Mouse (Mus musculus): ENCODE measurements around the gene Slc35a2. TPM values are rescaled to one million over a fixed set of nuclear protein-coding genes. Genes with fewer than 3 reads are reported as not detected.

Gene Slc35a2
- polyA plus RNA-seq, 1 experiment from 2014 or later: 10.9 TPM

Other genes with a start within 250 kb of the Slc35a2 start
- 12.3 and 12.6 TPM in 2 replicates for gene Syp, start 245.6 kb upstream of the Slc35a2 start, polyA plus RNA-seq (2014; fragmentation: Nextera tagmentation; extraction: Ambion mirVana)
- gene Prickle3, start 226.8 kb upstream of the Slc35a2 start, polyA plus RNA-seq (2014; fragmentation: Nextera tagmentation; extraction: Ambion mirVana): 2.6 and 2.9 TPM in 2 replicates
- gene Plp2, start 212.6 kb upstream of the Slc35a2 start, polyA plus RNA-seq (2014; fragmentation: Nextera tagmentation; extraction: Ambion mirVana): 54.0 and 64.5 TPM in 2 replicates
- gene Magix, start 202.8 kb upstream of the Slc35a2 start, polyA plus RNA-seq (2014; fragmentation: Nextera tagmentation; extraction: Ambion mirVana): 0.47 TPM in 1 of 2 replicates, not detected in the other
- 44.6 and 47.0 TPM in 2 replicates for gene Gpkow, start 186.9 kb upstream of the Slc35a2 start, polyA plus RNA-seq (2014; fragmentation: Nextera tagmentation; extraction: Ambion mirVana)
- gene Wdr45, start 169.7 kb upstream of the Slc35a2 start, polyA plus RNA-seq (2014; fragmentation: Nextera tagmentation; extraction: Ambion mirVana): 14.2 and 17.2 TPM in 2 replicates
- 0.55 TPM in 1 of 2 replicates, not detected in the other for gene Gm45208, start 161.8 kb upstream of the Slc35a2 start, polyA plus RNA-seq (2014; fragmentation: Nextera tagmentation; extraction: Ambion mirVana)
- 88.7 and 94.0 TPM in 2 replicates for gene Praf2, start 155.6 kb upstream of the Slc35a2 start, polyA plus RNA-seq (2014; fragmentation: Nextera tagmentation; extraction: Ambion mirVana)
- 22.8 and 27.8 TPM in 2 replicates for gene Ccdc120, start 133.1 kb upstream of the Slc35a2 start, polyA plus RNA-seq (2014; fragmentation: Nextera tagmentation; extraction: Ambion mirVana)
- gene Tfe3, start 121.5 kb upstream of the Slc35a2 start, polyA plus RNA-seq (2014; fragmentation: Nextera tagmentation; extraction: Ambion mirVana): 23.6 and 24.8 TPM in 2 replicates
- 56.2 and 57.2 TPM in 2 replicates for gene Gripap1, start 94.3 kb upstream of the Slc35a2 start, polyA plus RNA-seq (2014; fragmentation: Nextera tagmentation; extraction: Ambion mirVana)
- gene Kcnd1, start 61.7 kb upstream of the Slc35a2 start, polyA plus RNA-seq (2014; fragmentation: Nextera tagmentation; extraction: Ambion mirVana): 1.2 and 1.4 TPM in 2 replicates
- gene Otud5, start 42.7 kb upstream of the Slc35a2 start, polyA plus RNA-seq (2014; fragmentation: Nextera tagmentation; extraction: Ambion mirVana): 37.3 and 37.6 TPM in 2 replicates
- gene Pim2, start 5.8 kb upstream of the Slc35a2 start, polyA plus RNA-seq (2014; fragmentation: Nextera tagmentation; extraction: Ambion mirVana): 10.7 TPM in 2 replicates
- gene Pqbp1, start 15.2 kb downstream of the Slc35a2 start, polyA plus RNA-seq (2014; fragmentation: Nextera tagmentation; extraction: Ambion mirVana): 141 and 144 TPM in 2 replicates
- 161 and 188 TPM in 2 replicates for gene Timm17b, start 15.3 kb downstream of the Slc35a2 start, polyA plus RNA-seq (2014; fragmentation: Nextera tagmentation; extraction: Ambion mirVana)
- gene Gm10491, start 23.8 kb downstream of the Slc35a2 start, polyA plus RNA-seq (2014; fragmentation: Nextera tagmentation; extraction: Ambion mirVana): not detected in 2 replicates
- gene Gm10490, start 25.5 kb downstream of the Slc35a2 start, polyA plus RNA-seq (2014; fragmentation: Nextera tagmentation; extraction: Ambion mirVana): not detected in 2 replicates
- 18.0 and 23.4 TPM in 2 replicates for gene Pcsk1n, start 35.8 kb downstream of the Slc35a2 start, polyA plus RNA-seq (2014; fragmentation: Nextera tagmentation; extraction: Ambion mirVana)
- not detected in 2 replicates for gene Eras, start 44.6 kb downstream of the Slc35a2 start, polyA plus RNA-seq (2014; fragmentation: Nextera tagmentation; extraction: Ambion mirVana)
- 69.4 and 80.0 TPM in 2 replicates for gene Hdac6, start 63.9 kb downstream of the Slc35a2 start, polyA plus RNA-seq (2014; fragmentation: Nextera tagmentation; extraction: Ambion mirVana)
- gene Gata1, start 94.0 kb downstream of the Slc35a2 start, polyA plus RNA-seq (2014; fragmentation: Nextera tagmentation; extraction: Ambion mirVana): 5.4 and 5.6 TPM in 2 replicates
- gene Glod5, start 134.5 kb downstream of the Slc35a2 start, polyA plus RNA-seq (2014; fragmentation: Nextera tagmentation; extraction: Ambion mirVana): not detected in 2 replicates
- 96.1 and 99.7 TPM in 2 replicates for gene Suv39h1, start 190.7 kb downstream of the Slc35a2 start, polyA plus RNA-seq (2014; fragmentation: Nextera tagmentation; extraction: Ambion mirVana)
- gene Was, start 206.5 kb downstream of the Slc35a2 start, polyA plus RNA-seq (2014; fragmentation: Nextera tagmentation; extraction: Ambion mirVana): 0.12 and 0.51 TPM in 2 replicates
- 26.6 and 27.4 TPM in 2 replicates for gene Wdr13, start 248.9 kb downstream of the Slc35a2 start, polyA plus RNA-seq (2014; fragmentation: Nextera tagmentation; extraction: Ambion mirVana)